Mouse (Mus musculus): ENCODE measurements around the gene Ier5l. TPM values are rescaled to one million over a fixed set of nuclear protein-coding genes. Genes with fewer than 3 reads are reported as not detected.

Ier5l gene
- polyA plus RNA-seq, 1 experiment from 2014 or later: 2.9 TPM

GRCm38 (mm10) chr2:30429156-30429555, 44.9 kb downstream of the Ier5l start:
- no peaks in the 10 kb centered on the region for H3K4me1 ChIP-seq
- H3K9me3 ChIP-seq (replicated peaks): no peaks in the 10 kb centered on the region
- no peak overlapping the region for H3K27ac ChIP-seq
- no peaks in the 10 kb centered on the region for H3K27me3 ChIP-seq (ENCODE audit: low read depth, poor library complexity, severe bottlenecking)
- H3K36me3 ChIP-seq: peaks cover 85% of the 10 kb centered on the region
- no peak overlapping the region for H3K4me3 ChIP-seq
- DNase-seq (ENCODE audit: low spot score): no peak

Other genes with a start within 250 kb of the Ier5l start
- 44.4 and 46.0 TPM in 2 replicates for gene Lrrc8a, start 236.5 kb downstream of the Ier5l start, polyA plus RNA-seq (2016; fragmentation: Nextera tagmentation; extraction: Ambion mirVana)
- gene Gm28035, start 233.7 kb downstream of the Ier5l start, polyA plus RNA-seq (2016; fragmentation: Nextera tagmentation; extraction: Ambion mirVana): 0.04 and 0.08 TPM in 2 replicates
- gene Phyhd1, start 208.0 kb downstream of the Ier5l start, polyA plus RNA-seq (2016; fragmentation: Nextera tagmentation; extraction: Ambion mirVana): 1.4 and 3.3 TPM in 2 replicates
- gene Gm28038, start 193.2 kb downstream of the Ier5l start, polyA plus RNA-seq (2016; fragmentation: Nextera tagmentation; extraction: Ambion mirVana): not detected in 2 replicates
- 26.8 and 27.5 TPM in 2 replicates for gene Dolk, start 187.9 kb downstream of the Ier5l start, polyA plus RNA-seq (2016; fragmentation: Nextera tagmentation; extraction: Ambion mirVana)
- 74.4 and 77.1 TPM in 2 replicates for gene Nup188, start 187.8 kb downstream of the Ier5l start, polyA plus RNA-seq (2016; fragmentation: Nextera tagmentation; extraction: Ambion mirVana)
- 76.5 and 90.3 TPM in 2 replicates for gene Sh3glb2, start 114.9 kb downstream of the Ier5l start, polyA plus RNA-seq (2016; fragmentation: Nextera tagmentation; extraction: Ambion mirVana)
- gene Miga2, start 110.0 kb downstream of the Ier5l start, polyA plus RNA-seq (2016; fragmentation: Nextera tagmentation; extraction: Ambion mirVana): 30.8 and 33.3 TPM in 2 replicates
- 37.6 and 45.4 TPM in 2 replicates for gene Dolpp1, start 82.0 kb downstream of the Ier5l start, polyA plus RNA-seq (2016; fragmentation: Nextera tagmentation; extraction: Ambion mirVana)
- gene Crat, start 58.4 kb downstream of the Ier5l start, polyA plus RNA-seq (2016; fragmentation: Nextera tagmentation; extraction: Ambion mirVana): 21.9 and 22.9 TPM in 2 replicates
- 172 and 177 TPM in 2 replicates for gene Ptpa, start 58.2 kb downstream of the Ier5l start, polyA plus RNA-seq (2016; fragmentation: Nextera tagmentation; extraction: Ambion mirVana)
- gene Cstad, start 120.8 kb upstream of the Ier5l start, polyA plus RNA-seq (2016; fragmentation: Nextera tagmentation; extraction: Ambion mirVana): 0.55 and 0.95 TPM in 2 replicates

All from limb, embryonic 10.5 days (tissue).